Mouse (Mus musculus): Measurements from ENCODE around the gene A3galt2. TPM values are rescaled to one million over a fixed set of nuclear protein-coding genes. Genes with fewer than 3 reads are reported as not detected.

Gene A3galt2
- polyA plus RNA-seq, 1 experiment from 2014 or later: 0.35 TPM

DNA sequence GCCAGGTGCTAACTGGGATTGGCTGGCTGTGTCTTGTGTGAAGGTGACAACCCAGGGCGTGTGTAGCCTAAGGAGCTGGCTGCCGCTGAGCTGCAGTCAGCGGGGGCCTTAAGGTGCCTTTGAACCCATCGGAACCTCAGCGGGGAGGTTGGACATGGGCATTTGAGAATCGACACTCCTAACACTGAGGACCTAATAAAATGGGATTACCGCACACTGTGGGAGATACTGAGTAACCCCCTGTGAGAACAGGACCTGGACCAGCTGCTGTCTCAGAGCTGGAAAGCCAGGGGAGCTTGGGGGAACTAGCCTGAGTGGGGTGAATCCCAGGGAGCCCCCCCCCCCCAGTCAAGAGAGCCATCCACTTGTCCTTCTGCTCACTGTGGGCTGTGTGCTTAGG, 1.6 kb upstream of the A3galt2 start:
- Histone ChIP-seq H3K27ac (ENCODE audit: low read depth) (no peak overlapping the region), H3K9me3 (ENCODE audit: control insufficient read depth, low read length) (no peaks in the 10 kb centered on the region), H3K27me3 (replicated peaks; ENCODE audit: control insufficient read depth, insufficient read depth, low read length) (no peaks in the 10 kb centered on the region), H3K4me3 (ENCODE audit: low read depth, low read length) (no peak overlapping the region), H3K4me2 (ENCODE audit: low read length) (no peak overlapping the region), H3K9ac (ENCODE audit: low read length) (no peak overlapping the region), H3K36me3 (ENCODE audit: control insufficient read depth, insufficient read depth, low read length) (peaks cover 64% of the 10 kb centered on the region), H3K4me1 (replicated peaks; ENCODE audit: control insufficient read depth, insufficient read depth, low read length) (no peaks in the 10 kb centered on the region)
- WGBS: 88% methylated on average over 7 of the region's 7 CpGs
- ATAC-seq (replicated peaks; ENCODE audit: low FRiP score, low TSS enrichment, low read depth) (no peak), DNase-seq (ENCODE audit: low spot score) (no peak)

DNA sequence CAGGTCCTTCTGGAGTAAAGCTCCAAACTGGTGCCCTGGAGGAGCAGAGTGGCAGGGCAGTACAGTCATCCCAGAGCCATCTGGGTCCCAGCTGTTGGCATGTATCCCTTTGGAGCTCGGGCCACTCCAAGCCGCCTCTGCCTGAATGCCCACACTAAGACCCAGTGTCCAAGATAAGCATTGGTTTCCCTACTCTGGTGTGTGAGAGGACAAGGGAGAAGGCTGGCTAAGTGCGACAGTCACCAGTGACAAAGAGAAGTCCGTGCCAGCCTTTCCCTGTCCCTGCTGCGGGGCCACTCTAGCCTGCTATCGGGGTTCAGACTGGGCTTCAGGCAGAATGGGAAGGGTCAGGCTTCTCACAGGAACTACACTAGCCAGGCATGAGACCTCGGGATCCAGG, 736 bp downstream of the A3galt2 start:
- Histone ChIP-seq H3K9me3 (ENCODE audit: control insufficient read depth, low read length) (no peaks in the 10 kb centered on the region), H3K9ac (ENCODE audit: low read length) (no peak overlapping the region), H3K36me3 (ENCODE audit: control insufficient read depth, insufficient read depth, low read length) (peaks cover 41% of the 10 kb centered on the region), H3K4me1 (replicated peaks; ENCODE audit: control insufficient read depth, insufficient read depth, low read length) (no peaks in the 10 kb centered on the region), H3K4me2 (ENCODE audit: low read length) (no peak overlapping the region), H3K4me3 (ENCODE audit: low read depth, low read length) (no peak overlapping the region), H3K27me3 (replicated peaks; ENCODE audit: control insufficient read depth, insufficient read depth, low read length) (no peaks in the 10 kb centered on the region), H3K27ac (ENCODE audit: low read depth) (no peak overlapping the region)
- 0 out of 2 replicates have a peak, but pooled peaks have one; percentile 7 for ATAC-seq (replicated peaks; ENCODE audit: low FRiP score, low TSS enrichment, low read depth)
- WGBS: 76% methylated on average over 7 of the region's 7 CpGs
- DNase-seq (ENCODE audit: low spot score): no peak

- H3K9ac ChIP-seq (ENCODE audit: low read length): no peak overlapping the region
- no peaks in the 10 kb centered on the region for H3K4me1 ChIP-seq (replicated peaks; ENCODE audit: control insufficient read depth, insufficient read depth, low read length)
- H3K4me3 ChIP-seq (ENCODE audit: low read depth, low read length): no peak overlapping the region
- H3K9me3 ChIP-seq (ENCODE audit: control insufficient read depth, low read length): peaks cover 11% of the 10 kb centered on the region; the same call in 1 of the 2 replicates
- no peak for ATAC-seq (replicated peaks; ENCODE audit: low FRiP score, low TSS enrichment, low read depth)
- no peaks in the 10 kb centered on the region for H3K27me3 ChIP-seq (replicated peaks; ENCODE audit: control insufficient read depth, insufficient read depth, low read length)
- no peak overlapping the region for H3K4me2 ChIP-seq (ENCODE audit: low read length)
- H3K36me3 ChIP-seq (ENCODE audit: control insufficient read depth, insufficient read depth, low read length): 0 out of 2 replicates have a peak, but pooled peaks cover 8% of the 10 kb centered on the region
- DNase-seq (ENCODE audit: low spot score): no peak
- no peak overlapping the region for H3K27ac ChIP-seq (ENCODE audit: low read depth)
- 74% methylated on average over 5 of the region's 5 CpGs for WGBS
Measured at GRCm38 (mm10) chr4:128759214-128759613, 4.0 kb downstream of the A3galt2 start.

DNA sequence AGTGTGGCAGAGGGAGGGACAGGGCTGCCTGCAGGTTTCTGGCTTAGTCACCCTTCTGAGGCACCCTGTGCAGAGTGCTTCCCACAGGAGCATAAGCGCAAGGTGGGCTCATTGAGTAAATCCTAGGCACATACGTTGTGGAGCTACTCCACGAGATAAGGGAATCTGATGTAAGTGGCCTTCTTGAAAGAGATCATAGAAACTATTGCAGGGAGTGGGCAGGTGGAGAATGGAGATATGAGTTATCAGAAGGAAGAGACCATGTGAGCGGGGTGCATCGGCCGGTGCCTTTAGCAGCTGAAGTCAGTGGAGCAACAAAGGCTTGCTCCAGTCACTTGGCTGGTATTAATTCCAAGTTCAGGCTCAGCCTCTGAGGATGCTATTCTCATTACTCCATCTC, 4.9 kb downstream of the A3galt2 start:
- no peak for ATAC-seq (replicated peaks; ENCODE audit: low FRiP score, low TSS enrichment, low read depth)
- Histone ChIP-seq H3K4me2 (ENCODE audit: low read length) (no peak overlapping the region), H3K27me3 (replicated peaks; ENCODE audit: control insufficient read depth, insufficient read depth, low read length) (no peaks in the 10 kb centered on the region), H3K4me3 (ENCODE audit: low read depth, low read length) (no peak overlapping the region), H3K9ac (ENCODE audit: low read length) (no peak overlapping the region), H3K4me1 (replicated peaks; ENCODE audit: control insufficient read depth, insufficient read depth, low read length) (no peaks in the 10 kb centered on the region), H3K36me3 (ENCODE audit: control insufficient read depth, insufficient read depth, low read length) (0 out of 2 replicates have a peak, but pooled peaks cover 5% of the 10 kb centered on the region), H3K9me3 (ENCODE audit: control insufficient read depth, low read length) (peaks cover 11% of the 10 kb centered on the region; the same call in 1 of the 2 replicates), H3K27ac (ENCODE audit: low read depth) (no peak overlapping the region)
- WGBS: 87% methylated on average over 6 of the region's 6 CpGs
- DNase-seq (ENCODE audit: low spot score): no peak

DNA sequence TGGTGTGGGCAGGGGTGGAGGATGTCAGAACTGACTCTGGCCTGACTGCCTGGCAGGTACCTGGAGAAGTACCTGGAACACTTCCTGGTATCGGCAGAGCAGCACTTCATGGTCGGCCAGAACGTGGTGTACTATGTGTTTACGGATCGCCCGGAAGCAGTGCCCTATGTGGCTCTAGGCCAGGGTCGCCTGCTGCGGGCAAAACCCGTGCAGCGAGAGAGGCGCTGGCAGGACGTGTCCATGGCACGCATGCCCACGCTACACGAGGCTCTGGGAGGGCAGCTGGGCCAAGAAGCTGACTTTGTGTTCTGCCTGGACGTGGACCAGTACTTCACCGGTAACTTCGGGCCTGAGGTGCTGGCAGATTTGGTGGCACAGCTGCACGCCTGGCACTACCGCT, 11.8 kb downstream of the A3galt2 start:
- no peaks in the 10 kb centered on the region for H3K27me3 ChIP-seq (replicated peaks; ENCODE audit: control insufficient read depth, insufficient read depth, low read length)
- no peak overlapping the region for H3K27ac ChIP-seq (ENCODE audit: low read depth)
- H3K4me3 ChIP-seq (ENCODE audit: low read depth, low read length): no peak overlapping the region
- no peaks in the 10 kb centered on the region for H3K4me1 ChIP-seq (replicated peaks; ENCODE audit: control insufficient read depth, insufficient read depth, low read length)
- DNase-seq (ENCODE audit: low spot score): no peak
- no peak for ATAC-seq (replicated peaks; ENCODE audit: low FRiP score, low TSS enrichment, low read depth)
- H3K36me3 ChIP-seq (ENCODE audit: control insufficient read depth, insufficient read depth, low read length): no peaks in the 10 kb centered on the region
- H3K4me2 ChIP-seq (ENCODE audit: low read length): no peak overlapping the region
- H3K9ac ChIP-seq (ENCODE audit: low read length): no peak overlapping the region
- WGBS: 93% methylated on average over 20 of the region's 20 CpGs
- peaks cover 11% of the 10 kb centered on the region; the same call in 1 of the 2 replicates for H3K9me3 ChIP-seq (ENCODE audit: control insufficient read depth, low read length)

DNA sequence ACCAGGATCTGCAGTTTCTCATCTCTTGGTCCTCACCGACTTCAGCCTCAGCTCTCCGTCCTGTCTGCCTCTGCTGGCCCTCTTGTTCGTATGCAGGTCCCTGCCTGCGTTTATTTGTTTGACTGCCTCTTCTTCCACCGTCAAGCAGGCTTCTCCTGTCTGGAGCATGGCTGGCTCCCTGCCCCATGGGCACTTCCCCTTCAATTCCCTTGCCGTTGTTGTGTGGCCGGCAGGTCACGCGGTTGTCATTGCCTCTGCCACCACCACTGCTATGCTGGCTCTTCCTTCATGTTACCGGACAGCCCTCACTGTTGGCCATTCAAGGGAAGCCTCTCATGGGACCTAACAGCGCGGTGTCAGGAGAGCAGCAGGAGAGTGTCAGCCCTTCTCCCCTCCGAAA, 13.0 kb downstream of the A3galt2 start:
- H3K27ac ChIP-seq (ENCODE audit: low read depth): no peak overlapping the region
- no peak for DNase-seq (ENCODE audit: low spot score)
- H3K9me3 ChIP-seq (ENCODE audit: control insufficient read depth, low read length): peaks cover 6% of the 10 kb centered on the region; the same call in 1 of the 2 replicates
- peaks cover 10% of the 10 kb centered on the region for H3K36me3 ChIP-seq (ENCODE audit: control insufficient read depth, insufficient read depth, low read length)
- WGBS: 71% methylated on average over 13 of the region's 13 CpGs
- no peak overlapping the region for H3K4me2 ChIP-seq (ENCODE audit: low read length)
- H3K4me1 ChIP-seq (replicated peaks; ENCODE audit: control insufficient read depth, insufficient read depth, low read length): no peaks in the 10 kb centered on the region
- no peaks in the 10 kb centered on the region for H3K27me3 ChIP-seq (replicated peaks; ENCODE audit: control insufficient read depth, insufficient read depth, low read length)
- no peak for ATAC-seq (replicated peaks; ENCODE audit: low FRiP score, low TSS enrichment, low read depth)
- no peak overlapping the region for H3K4me3 ChIP-seq (ENCODE audit: low read depth, low read length)
- no peak overlapping the region for H3K9ac ChIP-seq (ENCODE audit: low read length)

- Histone ChIP-seq H3K4me1 (replicated peaks; ENCODE audit: control insufficient read depth, insufficient read depth, low read length) (no peaks in the 10 kb centered on the region), H3K9ac (ENCODE audit: low read length) (no peak overlapping the region), H3K27me3 (replicated peaks; ENCODE audit: control insufficient read depth, insufficient read depth, low read length) (no peaks in the 10 kb centered on the region), H3K27ac (ENCODE audit: low read depth) (no peak overlapping the region), H3K4me2 (ENCODE audit: low read length) (no peak overlapping the region), H3K36me3 (ENCODE audit: control insufficient read depth, insufficient read depth, low read length) (peaks cover 27% of the 10 kb centered on the region), H3K9me3 (ENCODE audit: control insufficient read depth, low read length) (no peaks in the 10 kb centered on the region), H3K4me3 (ENCODE audit: low read depth, low read length) (no peak overlapping the region)
- no peak for ATAC-seq (replicated peaks; ENCODE audit: low FRiP score, low TSS enrichment, low read depth)
- 72% methylated on average over 13 of the region's 13 CpGs for WGBS
- DNase-seq (ENCODE audit: low spot score): no peak
Measured at GRCm38 (mm10) chr4:128769569-128770355, 14.6 kb downstream of the A3galt2 start.

DNA sequence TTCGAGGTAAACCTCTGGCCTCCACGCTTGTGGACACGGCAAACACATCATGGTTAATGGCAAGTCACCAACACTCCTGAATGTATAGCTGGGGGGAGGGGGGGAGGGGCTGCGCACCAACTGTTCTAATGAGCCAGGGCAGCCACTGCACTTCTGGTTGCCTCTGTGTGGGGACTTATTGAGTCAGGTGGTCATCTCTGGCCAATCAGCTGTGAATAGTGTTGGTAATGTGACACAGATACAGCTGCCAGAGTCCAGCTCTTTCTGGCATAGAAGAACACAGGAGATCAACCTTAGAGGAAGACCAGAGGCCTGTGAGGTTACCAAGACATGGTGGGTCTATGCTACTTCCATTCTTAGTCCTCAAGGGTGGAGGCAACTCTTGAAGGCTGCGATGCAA, 15.5 kb downstream of the A3galt2 start:
- 75% methylated on average over 5 of the region's 5 CpGs for WGBS

DNA sequence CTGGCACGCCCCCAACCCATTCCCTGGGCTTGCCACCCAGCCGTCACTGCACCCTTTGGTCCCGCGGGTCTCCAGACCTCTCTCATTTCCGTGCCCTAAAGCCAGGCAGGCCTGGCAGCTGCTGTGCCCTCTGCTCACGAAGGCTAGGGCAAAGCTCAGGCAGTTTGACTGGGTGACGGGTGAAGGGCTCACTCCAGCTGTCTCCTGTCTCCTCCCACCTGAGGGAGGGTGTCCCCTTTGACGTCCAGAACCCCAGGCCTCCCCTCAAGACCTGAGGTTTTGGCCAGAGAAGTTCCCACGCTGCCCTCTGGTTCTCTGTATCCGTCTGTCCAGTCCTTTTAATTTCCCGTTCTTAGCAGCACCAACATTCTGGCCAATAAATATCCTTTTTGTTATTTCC, 18.7 kb downstream of the A3galt2 start:
- H3K4me2 ChIP-seq (ENCODE audit: low read length): no peak overlapping the region
- WGBS: 85% methylated on average over 11 of the region's 11 CpGs
- ATAC-seq (replicated peaks; ENCODE audit: low FRiP score, low TSS enrichment, low read depth) (no peak), DNase-seq (ENCODE audit: low spot score) (no peak)
- H3K27me3 ChIP-seq (replicated peaks; ENCODE audit: control insufficient read depth, insufficient read depth, low read length): no peaks in the 10 kb centered on the region
- H3K9me3 ChIP-seq (ENCODE audit: control insufficient read depth, low read length): no peaks in the 10 kb centered on the region
- no peak overlapping the region for H3K4me3 ChIP-seq (ENCODE audit: low read depth, low read length)
- no peak overlapping the region for H3K27ac ChIP-seq (ENCODE audit: low read depth)
- H3K9ac ChIP-seq (ENCODE audit: low read length): no peak overlapping the region
- peaks cover 67% of the 10 kb centered on the region for H3K36me3 ChIP-seq (ENCODE audit: control insufficient read depth, insufficient read depth, low read length)
- H3K4me1 ChIP-seq (replicated peaks; ENCODE audit: control insufficient read depth, insufficient read depth, low read length): no peaks in the 10 kb centered on the region

More for the DNA sequence above, 15.5 kb downstream of the A3galt2 start:
- ATAC-seq (replicated peaks; ENCODE audit: low FRiP score, low TSS enrichment, low read depth) (no peak), DNase-seq (ENCODE audit: low spot score) (no peak)
- H3K4me2 ChIP-seq (ENCODE audit: low read length): no peak overlapping the region
- no peak overlapping the region for H3K9ac ChIP-seq (ENCODE audit: low read length)
- H3K4me1 ChIP-seq (replicated peaks; ENCODE audit: control insufficient read depth, insufficient read depth, low read length): no peaks in the 10 kb centered on the region
- H3K4me3 ChIP-seq (ENCODE audit: low read depth, low read length): no peak overlapping the region
- H3K27me3 ChIP-seq (replicated peaks; ENCODE audit: control insufficient read depth, insufficient read depth, low read length): no peaks in the 10 kb centered on the region
- H3K36me3 ChIP-seq (ENCODE audit: control insufficient read depth, insufficient read depth, low read length): peaks cover 36% of the 10 kb centered on the region
- no peaks in the 10 kb centered on the region for H3K9me3 ChIP-seq (ENCODE audit: control insufficient read depth, low read length)
- H3K27ac ChIP-seq (ENCODE audit: low read depth): no peak overlapping the region
